Mouse (Mus musculus) myocyte (in vitro differentiated cells): ENCODE results near the gene Prl2b1. TPM values are rescaled to one million over a fixed set of nuclear protein-coding genes. Genes with fewer than 3 reads are reported as not detected.

ENCODE experiments used
- H3K27me3 ChIP-seq: one replicate; pipeline ENCODE4 v1.6.1; 2011; ENCODE audit not compliant: control insufficient read depth, insufficient read depth, insufficient read length
- H3K36me3 ChIP-seq: one replicate; pipeline ENCODE4 v1.6.1; 2011; ENCODE audit not compliant: control insufficient read depth, insufficient read depth
- H3K4me2 ChIP-seq: one replicate; pipeline ENCODE4 v1.6.1; 2011; ENCODE audit warnings: low read depth, control low read depth
- H3K4me3 ChIP-seq: one replicate; pipeline ENCODE4 v1.5.1; 2011; ENCODE audit warnings: mild to moderate bottlenecking, control low read depth, moderate library complexity
- H3K79me2 ChIP-seq: one replicate; pipeline ENCODE4 v1.6.1; 2011; ENCODE audit not compliant: control insufficient read depth, insufficient read depth
- H3ac ChIP-seq: one replicate; pipeline ENCODE4 v1.6.1; 2011; ENCODE audit not compliant: control insufficient read depth, insufficient read length
- CEBPB ChIP-seq: IDR thresholded peaks from 2 replicates; pipeline ENCODE4 v1.6.1; 2011; ENCODE audit warnings: mild to moderate bottlenecking, moderate library complexity; ENCODE audit not compliant: poor library complexity, insufficient read depth, severe bottlenecking
- E2F4 ChIP-seq: IDR thresholded peaks from one replicate; pipeline ENCODE4 v1.6.1; 2011; ENCODE audit warnings: mild to moderate bottlenecking, control low read depth, moderate library complexity; ENCODE audit not compliant: insufficient read depth
- MAX ChIP-seq: IDR thresholded peaks from one replicate; pipeline ENCODE4 v1.6.1; 2011; ENCODE audit warnings: low read depth, mild to moderate bottlenecking, control low read depth
- MYOD1 ChIP-seq, 3 experiments: IDR thresholded peaks; one replicate each; pipeline ENCODE4 v1.6.1; 2011; ENCODE audit warnings: control low read depth in 2 of 3, low read depth in 2 of 3, mild to moderate bottlenecking in 2 of 3, moderate library complexity in 1 of 3; ENCODE audit not compliant: insufficient read length in 2 of 3, control insufficient read depth in 1 of 3
- MYOG ChIP-seq, 3 experiments: IDR thresholded peaks; one replicate each; pipeline ENCODE4 v1.6.1; 2011; ENCODE audit warnings: control low read depth in 2 of 3, low read depth in 2 of 3, mild to moderate bottlenecking in 2 of 3; ENCODE audit not compliant: insufficient read length in 2 of 3, control insufficient read depth in 1 of 3, insufficient read depth in 1 of 3
- POLR2A ChIP-seq: IDR thresholded peaks from one replicate; pipeline ENCODE4 v1.6.1; 2011; ENCODE audit warnings: low read depth, mild to moderate bottlenecking, control low read depth, moderate library complexity; ENCODE audit not compliant: insufficient read length
- POLR2AphosphoS2 ChIP-seq: IDR thresholded peaks from one replicate; pipeline ENCODE4 v1.6.1; 2011; ENCODE audit warnings: low read depth, control low read depth; ENCODE audit not compliant: insufficient read length
- REST ChIP-seq: IDR thresholded peaks from one replicate; pipeline ENCODE4 v1.6.1; 2011; ENCODE audit warnings: mild to moderate bottlenecking, control low read depth, moderate library complexity; ENCODE audit not compliant: insufficient read depth, insufficient read length
- SRF ChIP-seq: IDR thresholded peaks from one replicate; pipeline ENCODE4 v1.6.1; 2011; ENCODE audit warnings: low read depth; ENCODE audit not compliant: control insufficient read depth, insufficient read length
- TCF12 ChIP-seq: IDR thresholded peaks from one replicate; pipeline ENCODE4 v1.6.1; 2011; ENCODE audit warnings: mild to moderate bottlenecking, control low read depth; ENCODE audit not compliant: poor library complexity, insufficient read depth, severe bottlenecking
- TCF3 ChIP-seq: IDR thresholded peaks from one replicate; pipeline ENCODE4 v1.6.1; 2011; ENCODE audit warnings: low read depth, control low read depth; ENCODE audit not compliant: insufficient read length
- USF1 ChIP-seq: IDR thresholded peaks from one replicate; pipeline ENCODE4 v1.6.1; 2011; ENCODE audit warnings: low read depth, mild to moderate bottlenecking, control low read depth, moderate library complexity
- polyA plus RNA-seq: library from polyadenylated mRNA; unstranded; fragments of >200 nt; fragmentation: generic; extraction: Trizol; gene quantifications from one replicate; pipeline ENCODE4 v1.2.1, GENCODE M21; 2012; ENCODE audit warnings: missing spikeins

Prl2b1 gene
- polyA plus RNA-seq, 1 experiment: not detected

- Histone ChIP-seq H3K27me3 (no peaks in the 10 kb centered on the region), H3K4me3 (no peak within 1 kb of the TSS), H3K79me2 (no peaks in the 10 kb centered on the region), H3ac (no peak within 1 kb of the TSS), H3K4me2 (no peak within 1 kb of the TSS), H3K36me3 (no peaks in the 10 kb centered on the region)
- TF ChIP-seq REST: no peak
- TF ChIP-seq MYOD1 (IDR thresholded peaks at IDR 0.05; ENCODE audit: control insufficient read depth in 1 of 3, insufficient read length in 2 of 3, low read depth in 2 of 3): no peak
- TF ChIP-seq MAX: no peak
- TF ChIP-seq TCF3: no peak
- TF ChIP-seq POLR2AphosphoS2: no peak
These were observed 45.3 kb downstream of the Prl2b1 start, which contains the start of gene Prl8a2 for GRCm38 (mm10) chr13:27345373-27345772. Prl8a2 (plus strand) TSS chr13:27345673.

GRCm38 (mm10) chr13:27342733-27343275 lies 47.8 kb downstream of the Prl2b1 start:
- no peak for TF ChIP-seq POLR2A
- TF ChIP-seq MYOG (IDR thresholded peaks at IDR 0.05; ENCODE audit: control insufficient read depth in 1 of 3, insufficient read depth in 1 of 3, insufficient read length in 2 of 3, low read depth in 2 of 3): no peak
- no peak for TF ChIP-seq SRF
- no peak for TF ChIP-seq TCF12
- no peak for TF ChIP-seq USF1
- TF ChIP-seq E2F4: no peak
- TF ChIP-seq REST: no peak
- TF ChIP-seq CEBPB: no peak
- no peak for TF ChIP-seq POLR2AphosphoS2
- TF ChIP-seq TCF3: no peak
- TF ChIP-seq MYOD1 (IDR thresholded peaks at IDR 0.05; ENCODE audit: control insufficient read depth in 1 of 3, insufficient read length in 2 of 3, low read depth in 2 of 3): no peak
- TF ChIP-seq MAX: no peak

GRCm38 (mm10) chr13:27334989-27335388 lies 55.7 kb downstream of the Prl2b1 start:
- Histone ChIP-seq H3K4me2 (no peak overlapping the region), H3K27me3 (no peaks in the 10 kb centered on the region), H3K79me2 (no peaks in the 10 kb centered on the region), H3K4me3 (no peak overlapping the region), H3ac (no peak overlapping the region), H3K36me3 (no peaks in the 10 kb centered on the region)
- no peak for TF ChIP-seq TCF3
- no peak for TF ChIP-seq MYOD1 (IDR thresholded peaks at IDR 0.05; ENCODE audit: control insufficient read depth in 1 of 3, insufficient read length in 2 of 3, low read depth in 2 of 3)
- no peak for TF ChIP-seq POLR2A
- TF ChIP-seq MYOG (IDR thresholded peaks at IDR 0.05; ENCODE audit: control insufficient read depth in 1 of 3, insufficient read depth in 1 of 3, insufficient read length in 2 of 3, low read depth in 2 of 3): no peak
- no peak for TF ChIP-seq USF1
- TF ChIP-seq TCF12: no peak
- TF ChIP-seq E2F4: no peak
- TF ChIP-seq MAX: no peak
- TF ChIP-seq REST: no peak
- no peak for TF ChIP-seq POLR2AphosphoS2
- TF ChIP-seq CEBPB: no peak
- no peak for TF ChIP-seq SRF

More at GRCm38 (mm10) chr13:27342733-27343275, 47.8 kb downstream of the Prl2b1 start:
- Histone ChIP-seq H3K79me2 (no peaks in the 10 kb centered on the region), H3ac (no peak overlapping the region), H3K36me3 (no peaks in the 10 kb centered on the region), H3K4me2 (no peak overlapping the region), H3K4me3 (no peak overlapping the region), H3K27me3 (no peaks in the 10 kb centered on the region)

Other genes starting within 250 kb of the Prl2b1 start
- gene Prl3d3, start 234.1 kb downstream of the Prl2b1 start, polyA plus RNA-seq: not detected
- not detected for gene Prl3c1, start 194.2 kb downstream of the Prl2b1 start, polyA plus RNA-seq
- not detected for gene Prl3b1, start 149.0 kb downstream of the Prl2b1 start, polyA plus RNA-seq
- gene Prl3a1, start 131.4 kb downstream of the Prl2b1 start, polyA plus RNA-seq: not detected
- not detected for gene Prl6a1, start 78.2 kb downstream of the Prl2b1 start, polyA plus RNA-seq
- not detected for gene Prl8a2, start 45.2 kb downstream of the Prl2b1 start, polyA plus RNA-seq
- gene Prl8a6, start 47.8 kb upstream of the Prl2b1 start, polyA plus RNA-seq: not detected
- gene Prl8a8, start 122.4 kb upstream of the Prl2b1 start, polyA plus RNA-seq: not detected
- not detected for gene Prl8a9, start 173.8 kb upstream of the Prl2b1 start, polyA plus RNA-seq
- not detected for gene Prl8a1, start 191.3 kb upstream of the Prl2b1 start, polyA plus RNA-seq
- not detected for gene Prl7b1, start 219.7 kb upstream of the Prl2b1 start, polyA plus RNA-seq